Mouse (Mus musculus): ENCODE measurements around the gene Coro2a.
"Not testable (repeated sequence)": the region's sequence is repeated elsewhere in the genome, so short reads cannot be mapped to it uniquely, and the experiment has no call there.

Gene Coro2a

DNA sequence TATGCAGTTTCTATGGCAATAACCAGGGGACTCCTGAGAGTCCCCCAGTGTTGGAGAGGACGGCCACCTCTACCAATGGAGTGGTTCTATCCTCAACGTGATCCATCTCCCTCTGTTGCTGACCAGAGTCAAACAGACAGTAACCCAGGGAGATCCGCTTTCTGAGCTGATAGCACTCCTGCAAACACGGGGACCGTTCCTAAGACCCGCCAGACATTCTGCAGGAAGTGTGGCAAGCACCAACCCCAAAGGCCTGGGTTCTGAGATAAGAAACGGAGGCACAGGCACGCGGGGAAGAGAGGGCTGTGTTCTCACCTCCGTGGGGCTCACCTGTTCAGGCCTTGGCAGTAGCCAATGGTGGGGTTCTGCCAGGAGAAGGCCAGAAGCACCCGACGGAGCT, 11.6 kb upstream of the Coro2a start:
- no peak for DNase-seq (ENCODE audit: low spot score)

DNA sequence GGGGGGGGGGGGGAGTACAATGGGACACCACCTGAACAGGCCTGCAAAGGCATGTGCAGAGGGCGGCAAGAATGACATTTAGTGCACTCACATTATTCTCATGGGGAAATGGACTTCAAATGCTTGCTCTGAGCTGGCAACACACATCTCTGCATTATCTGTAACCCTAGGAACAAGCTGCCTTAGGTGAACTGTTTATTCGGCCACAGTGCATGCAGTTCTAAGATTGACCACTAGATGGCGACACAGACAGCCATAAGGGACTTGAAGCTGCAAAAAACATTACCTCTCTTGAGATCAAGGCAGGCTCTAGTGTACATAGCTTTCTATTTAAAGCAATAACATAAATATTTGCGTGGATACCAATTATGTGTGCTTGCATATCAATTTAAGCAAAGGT, 9.2 kb upstream of the Coro2a start:
- DNase-seq (ENCODE audit: low spot score), result peak; percentile 78

DNA sequence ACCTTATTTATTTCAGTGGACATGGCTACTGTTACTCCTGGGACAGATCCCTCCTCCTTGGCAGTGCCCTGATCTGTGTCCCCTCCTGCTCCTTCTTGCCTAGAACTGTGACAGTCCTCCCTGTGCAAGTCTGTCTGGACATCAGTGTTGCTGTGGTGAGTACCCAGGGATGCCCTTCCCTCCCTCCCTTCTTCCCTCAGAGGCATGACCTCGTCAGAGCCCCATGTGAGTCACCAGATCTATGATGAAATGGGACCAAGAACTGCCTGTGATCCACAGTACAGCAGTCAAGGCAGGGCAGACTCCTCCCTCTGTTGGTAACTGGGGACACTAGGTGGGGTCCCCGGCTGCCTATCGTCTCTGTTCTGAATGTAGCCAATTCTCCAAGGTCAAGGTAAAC, 5.6 kb upstream of the Coro2a start:
- DNase-seq (ENCODE audit: low spot score), result no peak

DNA sequence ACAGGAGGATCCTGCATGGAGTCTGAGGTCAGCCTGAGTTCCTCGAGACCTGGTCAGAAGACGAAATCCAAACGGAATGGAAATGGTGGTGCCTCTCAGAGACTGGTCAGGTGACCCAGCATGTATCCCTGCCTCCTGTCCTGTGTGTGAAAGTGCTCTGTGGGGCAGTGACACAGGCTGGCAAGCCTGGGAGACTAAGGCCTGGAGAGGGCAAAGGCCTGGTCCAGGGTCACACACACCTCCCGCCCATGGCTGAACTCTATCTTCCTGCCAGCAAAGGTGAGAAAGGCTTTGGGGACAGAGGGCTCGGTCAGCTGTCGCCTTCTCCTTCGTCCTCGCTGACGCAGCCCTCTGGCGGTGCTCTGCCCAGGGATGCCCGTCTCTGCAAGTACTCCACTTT, 3.4 kb upstream of the Coro2a start:
- no peak for DNase-seq (ENCODE audit: low spot score)

DNA sequence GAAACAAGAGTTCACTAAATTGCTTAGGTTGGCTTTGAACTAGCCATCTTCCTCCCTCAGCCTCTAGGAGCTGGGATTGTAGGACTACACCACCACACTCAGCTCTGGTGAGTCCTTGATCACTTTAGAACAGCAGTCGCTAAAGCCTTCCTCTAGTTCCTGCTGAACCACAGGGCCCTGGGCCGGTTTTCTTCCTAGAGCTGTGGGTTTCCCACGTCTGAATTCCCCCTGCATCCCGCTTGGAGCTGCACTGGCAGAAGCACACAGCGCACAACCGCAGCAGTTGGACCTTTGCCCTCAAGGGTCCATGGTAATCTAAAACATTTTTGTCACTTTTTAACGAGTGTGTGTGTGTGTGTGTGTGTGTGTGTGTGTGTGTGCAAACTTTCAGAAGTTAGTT, 702 bp upstream of the Coro2a start:
- no peak for DNase-seq (ENCODE audit: low spot score)

DNA sequence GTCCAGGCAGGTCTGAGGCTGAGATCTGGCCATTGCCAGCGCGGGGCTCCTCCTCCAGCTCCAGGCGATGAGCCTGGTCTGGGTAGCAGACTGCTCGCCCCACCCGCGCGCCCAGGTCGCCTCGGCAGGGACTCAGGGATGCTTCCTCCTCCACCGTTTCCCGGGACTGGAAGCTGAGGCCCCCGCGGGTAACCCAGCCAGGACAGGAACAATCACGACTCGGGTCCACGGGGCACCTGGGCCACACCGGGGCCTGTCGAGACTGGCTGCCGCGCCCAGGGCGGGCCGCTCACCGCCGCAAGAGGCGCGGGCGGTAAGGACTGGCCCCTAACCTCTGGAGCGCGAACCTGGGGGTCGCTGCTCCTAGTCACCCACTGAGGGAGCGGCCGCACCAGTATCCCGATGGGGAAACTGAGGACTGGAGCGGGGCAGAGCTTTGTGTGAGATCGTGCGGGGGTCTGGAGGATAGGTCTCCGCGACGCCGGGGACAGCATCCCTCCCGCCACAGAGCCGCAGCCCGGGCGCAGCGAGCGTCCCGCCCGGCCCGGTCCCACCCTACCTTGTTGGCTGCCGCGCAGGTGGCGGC, 651 bp downstream of the Coro2a start:
- no peak for DNase-seq (ENCODE audit: low spot score)

DNA sequence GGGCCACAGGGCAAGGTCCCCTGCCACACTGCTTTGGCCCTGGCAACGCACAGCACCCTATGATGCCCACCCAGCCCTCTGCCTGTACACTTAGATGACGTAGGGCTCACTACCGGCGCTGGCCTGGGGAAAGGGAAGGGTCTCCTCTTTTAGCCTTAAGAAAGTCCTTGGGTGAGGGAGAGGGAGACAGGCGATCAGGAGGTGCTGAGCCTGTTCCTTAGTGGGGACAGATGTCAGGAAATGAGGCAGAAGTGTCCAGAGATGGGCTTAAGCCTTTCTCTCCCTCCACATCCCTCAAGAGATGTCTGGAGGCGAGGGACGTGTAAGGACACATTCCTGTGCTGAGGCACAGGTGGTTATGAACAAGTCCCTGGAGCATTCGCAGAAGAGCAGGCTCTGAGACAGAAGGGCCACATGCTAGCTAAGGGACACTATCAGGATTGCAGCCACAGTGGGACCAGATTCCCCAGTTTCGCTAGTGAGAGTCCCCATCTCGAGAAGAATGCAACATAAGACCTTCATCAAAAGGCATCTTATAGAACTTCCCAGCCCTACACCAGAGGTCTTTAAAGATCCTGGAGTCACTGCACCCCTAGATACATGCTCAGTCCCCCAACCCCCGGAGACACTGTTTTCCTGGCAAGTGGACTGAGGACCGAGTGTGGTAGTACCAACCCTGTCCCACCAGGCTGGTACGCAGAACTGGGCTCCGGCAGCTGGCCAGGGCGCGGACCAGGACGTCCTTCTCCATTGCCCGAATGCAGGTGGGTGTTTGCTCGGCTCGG, 1.3 kb downstream of the Coro2a start:
- DNase-seq (ENCODE audit: low spot score), result no peak

DNA sequence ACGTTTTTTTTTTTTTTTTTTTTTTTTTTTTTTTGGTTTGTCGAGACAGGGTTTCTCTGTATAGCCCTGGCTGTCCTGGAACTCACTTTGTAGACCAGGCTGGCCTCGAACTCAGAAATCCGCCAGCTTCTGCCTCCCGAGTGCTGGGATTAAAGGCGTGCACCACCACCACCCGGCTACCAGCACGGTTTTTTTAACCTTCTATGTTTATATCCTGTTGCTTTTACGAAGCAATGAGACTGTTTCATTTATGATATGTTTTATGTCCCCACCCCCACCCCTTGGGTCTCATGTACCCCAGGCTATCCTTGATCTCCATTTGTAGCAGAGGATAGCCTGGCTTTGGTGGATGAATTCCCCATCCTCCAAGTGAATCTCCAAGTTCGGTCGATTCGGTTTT, 2.4 kb downstream of the Coro2a start:
- not testable (repeated sequence) for DNase-seq (ENCODE audit: low spot score)

DNA sequence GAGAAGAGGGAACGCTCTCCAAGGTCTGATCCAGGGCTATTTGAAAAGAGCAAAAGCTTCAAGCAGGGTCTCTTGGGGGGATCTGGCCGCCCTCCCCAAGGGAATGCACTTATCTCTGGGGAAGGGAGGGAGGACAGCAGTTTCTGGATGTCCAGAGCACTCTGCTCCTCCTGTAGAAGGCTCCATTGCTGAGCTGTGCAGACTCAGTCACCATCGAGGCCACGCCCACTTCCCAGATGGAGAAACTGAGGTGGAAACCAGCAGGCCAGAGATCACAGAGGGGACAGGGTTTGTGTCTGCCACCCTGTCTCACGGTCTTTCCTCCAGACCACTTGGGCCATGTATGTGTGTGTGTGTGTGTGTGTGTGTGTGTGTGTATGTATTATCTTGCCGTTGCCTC, 3.0 kb downstream of the Coro2a start:
- DNase-seq (ENCODE audit: low spot score), result no peak

DNA sequence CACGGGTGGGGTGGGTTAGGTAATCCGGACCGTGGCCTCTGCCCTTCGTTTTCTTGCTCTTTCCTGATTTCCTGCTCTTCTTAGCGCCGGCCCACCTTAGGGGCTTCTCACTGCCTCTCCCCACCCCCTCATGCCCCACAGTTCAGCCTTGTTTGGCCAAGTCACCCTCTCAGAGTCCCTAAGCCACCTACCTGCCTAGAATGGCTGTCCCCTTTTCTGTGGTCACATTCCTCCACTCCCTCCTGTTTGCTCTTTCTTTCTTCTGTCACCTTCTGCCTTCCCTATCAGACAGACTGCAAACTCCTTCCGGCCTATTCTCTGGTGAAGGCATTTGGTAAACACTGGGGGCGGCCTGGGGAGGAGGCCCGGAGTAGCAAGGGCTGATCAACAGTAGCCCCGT, 3.9 kb downstream of the Coro2a start:
- DNase-seq (ENCODE audit: low spot score), result no peak

DNA sequence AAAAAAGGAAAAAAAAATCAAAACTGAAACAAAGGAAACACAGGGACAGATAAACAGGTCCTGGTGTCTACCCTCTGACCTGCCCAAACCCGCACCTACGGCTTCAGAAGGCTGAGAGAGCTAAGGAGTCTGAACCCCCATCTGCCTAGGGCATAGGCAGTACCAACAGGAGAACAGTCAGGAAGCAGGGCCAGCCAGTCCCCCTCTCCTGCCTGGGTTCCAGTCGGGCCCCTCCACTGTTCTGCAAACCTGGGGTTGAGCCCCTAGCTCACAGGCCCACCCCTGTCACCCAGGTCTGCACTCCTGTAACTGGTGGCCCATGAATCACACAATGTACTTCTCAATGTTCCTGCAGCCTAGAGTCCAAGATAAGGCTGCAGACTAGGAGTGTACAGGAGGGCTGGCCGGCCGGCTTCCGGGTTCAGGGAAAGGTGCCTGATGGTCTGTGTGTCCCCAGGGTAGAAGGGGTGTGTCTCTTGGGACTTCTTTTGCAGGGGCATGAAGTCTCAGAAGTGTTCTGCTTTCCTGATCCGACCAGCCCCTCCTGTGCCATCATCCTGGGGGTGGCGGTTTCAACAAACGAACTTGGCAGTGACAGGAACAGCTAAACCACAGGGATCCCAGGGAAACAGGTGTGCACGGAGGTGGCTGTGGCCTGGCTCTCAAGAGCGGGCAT, 4.6 kb downstream of the Coro2a start:
- no peak for DNase-seq (ENCODE audit: low spot score)

DNA sequence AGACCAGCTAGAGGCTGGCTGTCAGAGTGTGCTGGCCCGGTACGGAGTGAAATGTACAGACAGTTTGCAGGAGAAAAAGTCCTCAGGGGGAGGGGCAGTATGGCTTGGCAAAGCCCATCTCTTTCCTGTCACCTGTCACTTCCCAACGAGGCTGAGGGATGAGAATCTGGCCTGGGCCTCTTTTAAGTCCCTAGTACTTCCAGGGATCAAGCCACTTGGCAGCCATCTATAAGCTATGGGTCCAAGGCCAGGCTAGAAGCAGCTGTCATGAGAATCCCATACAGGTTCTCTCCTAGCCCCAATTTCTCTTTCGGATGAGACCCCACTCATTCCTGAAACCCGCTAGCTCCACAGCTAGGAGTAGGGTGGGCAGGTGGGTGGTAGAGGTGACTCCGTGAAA, 5.6 kb downstream of the Coro2a start:
- no peak for DNase-seq (ENCODE audit: low spot score)

DNA sequence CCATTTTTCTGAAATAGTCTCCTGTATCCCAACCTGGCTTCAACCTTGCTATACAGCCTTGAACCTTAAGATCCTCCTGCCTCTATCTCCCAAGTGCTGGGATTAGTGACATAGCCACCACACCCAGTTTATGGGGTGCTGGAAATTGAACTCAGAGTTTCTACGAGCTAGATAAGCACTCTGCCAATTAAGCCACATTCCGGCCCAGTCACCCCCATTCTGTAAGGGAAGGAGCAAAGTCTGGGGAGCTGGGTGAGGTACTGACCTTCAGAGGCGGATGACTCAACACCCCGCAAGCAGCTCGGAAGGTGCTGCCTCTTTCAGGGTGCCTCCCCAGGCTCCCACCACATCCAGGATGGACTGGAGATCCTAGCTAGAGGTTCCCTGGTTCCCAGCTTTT, 7.9 kb downstream of the Coro2a start:
- no peak for DNase-seq (ENCODE audit: low spot score)

DNA sequence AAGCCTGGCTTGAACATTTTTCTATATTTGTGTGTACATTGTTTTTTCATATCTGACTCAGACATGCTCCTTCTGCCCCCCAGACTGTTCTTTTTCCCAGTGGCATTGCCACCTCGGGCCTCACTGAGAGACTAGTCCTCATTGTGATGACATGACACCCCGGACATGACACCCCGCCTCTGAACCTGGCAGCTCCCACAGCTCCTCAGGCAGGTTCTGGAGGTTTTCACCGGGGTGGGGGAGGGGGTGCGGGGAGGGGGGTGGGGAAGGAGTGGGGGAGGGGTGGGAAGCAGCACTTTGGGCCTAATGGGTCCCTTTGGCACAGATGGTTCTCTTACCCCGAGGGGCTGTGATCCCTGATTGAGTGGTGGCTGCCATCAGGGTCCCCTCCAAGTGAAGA, 8.5 kb downstream of the Coro2a start:
- no peak for DNase-seq (ENCODE audit: low spot score)

DNA sequence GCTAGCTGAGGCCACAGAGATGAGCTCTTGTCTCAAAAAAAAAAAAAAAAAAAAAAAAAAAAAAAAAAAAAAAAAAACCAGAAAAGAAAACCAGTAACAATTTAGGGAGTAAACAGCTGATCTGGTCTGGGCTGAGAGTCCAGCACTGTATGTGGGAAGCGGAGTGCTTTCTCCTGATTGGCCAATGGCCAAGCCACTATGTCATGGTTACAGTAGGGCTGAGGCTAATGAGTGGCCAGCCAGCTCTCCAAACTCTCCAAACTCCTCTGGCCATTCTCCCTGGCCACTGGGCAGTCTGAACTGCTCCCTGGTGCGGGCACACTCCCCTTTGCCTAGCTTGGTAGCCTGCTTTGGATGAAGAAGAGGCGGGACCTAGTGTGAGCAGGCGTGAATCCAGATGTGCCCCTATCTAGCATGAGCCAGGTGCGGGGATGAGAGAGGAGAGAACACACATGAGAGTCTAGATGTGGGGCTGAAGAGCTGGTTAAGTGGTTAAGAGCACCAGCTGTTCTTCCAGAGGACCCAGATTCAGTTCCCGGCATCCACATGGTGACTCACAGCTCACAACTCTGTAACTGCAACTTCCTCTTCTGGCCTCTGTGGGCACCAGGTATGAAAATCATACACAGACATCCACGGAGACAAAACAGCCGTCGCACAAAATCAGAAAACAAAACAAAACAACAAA, 10.0 kb downstream of the Coro2a start:
- DNase-seq (ENCODE audit: low spot score), result no peak

DNA sequence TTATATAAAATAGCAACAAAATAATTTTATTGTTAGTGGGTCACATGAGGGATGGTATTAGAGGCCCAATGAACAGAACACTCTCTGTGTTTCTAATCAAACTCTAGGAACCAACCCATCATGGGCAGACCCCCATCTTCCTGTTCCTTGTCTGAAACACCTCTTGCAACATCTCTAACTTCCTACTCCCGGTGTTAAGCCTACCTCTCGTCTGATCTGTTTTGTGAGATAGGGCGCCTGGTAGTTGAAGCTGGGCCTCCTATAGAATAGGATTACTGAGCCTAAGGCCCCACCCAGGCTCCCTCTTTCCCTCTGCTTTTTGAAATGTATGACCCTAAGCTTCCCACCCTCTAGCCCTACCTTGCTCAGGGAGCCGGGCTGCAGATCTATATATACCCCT, 11.2 kb downstream of the Coro2a start:
- no peak for DNase-seq (ENCODE audit: low spot score)

DNA sequence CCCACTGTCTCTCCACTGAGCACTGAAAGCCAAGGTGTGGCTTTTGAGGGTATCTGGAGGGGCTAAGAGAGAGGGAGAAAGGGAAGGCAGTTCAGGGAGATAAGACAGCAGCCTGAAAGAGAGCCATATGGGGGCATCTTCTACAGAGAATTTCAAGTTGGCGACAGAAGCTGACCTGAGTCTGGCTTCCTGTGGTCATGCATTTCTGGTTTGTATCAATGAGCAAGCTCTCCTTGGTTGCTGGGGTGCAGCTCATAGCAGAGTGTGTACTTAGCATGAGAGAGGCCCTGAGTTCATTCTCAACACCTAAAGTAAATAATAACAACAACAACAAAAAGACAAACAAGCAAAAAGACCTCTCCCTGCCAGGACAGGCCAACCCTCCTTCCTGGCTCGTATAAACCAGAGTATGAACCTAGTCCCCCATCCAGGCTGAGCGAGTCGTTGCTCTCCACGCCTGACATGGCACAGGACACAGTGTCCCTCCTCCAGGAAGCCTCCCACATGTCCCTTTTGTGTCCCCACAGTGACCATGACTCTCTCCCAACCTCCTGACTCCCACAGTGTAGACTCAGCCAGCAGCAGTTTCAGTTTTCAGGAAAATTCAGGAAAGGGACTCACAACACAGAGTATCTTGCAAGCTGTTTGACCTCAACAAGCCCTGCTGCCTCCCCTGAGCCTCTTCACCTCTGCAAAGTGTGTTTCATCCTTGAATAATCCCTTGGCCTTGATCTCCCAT, 11.9 kb downstream of the Coro2a start:
- DNase-seq (ENCODE audit: low spot score), result no peak

DNA sequence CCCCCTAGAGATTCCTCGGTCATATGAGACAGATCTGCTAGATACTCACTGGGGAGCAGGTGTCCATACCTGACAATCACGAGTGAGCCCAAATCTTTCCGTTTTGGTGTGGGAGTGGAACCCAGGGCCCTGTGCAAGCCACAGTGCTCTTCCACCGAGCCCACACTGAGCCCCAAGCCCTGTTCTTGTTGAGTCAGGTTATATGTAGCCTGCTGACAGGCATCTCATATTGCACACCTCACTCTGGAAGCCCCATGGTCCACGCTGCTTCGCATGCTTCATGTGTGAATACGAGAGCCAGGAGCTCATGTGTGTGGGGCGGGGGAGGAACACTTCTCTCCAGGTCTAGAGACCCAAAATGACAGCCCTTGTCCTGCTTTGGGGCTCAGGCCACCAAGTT, 12.9 kb downstream of the Coro2a start:
- DNase-seq (ENCODE audit: low spot score), result no peak

DNA sequence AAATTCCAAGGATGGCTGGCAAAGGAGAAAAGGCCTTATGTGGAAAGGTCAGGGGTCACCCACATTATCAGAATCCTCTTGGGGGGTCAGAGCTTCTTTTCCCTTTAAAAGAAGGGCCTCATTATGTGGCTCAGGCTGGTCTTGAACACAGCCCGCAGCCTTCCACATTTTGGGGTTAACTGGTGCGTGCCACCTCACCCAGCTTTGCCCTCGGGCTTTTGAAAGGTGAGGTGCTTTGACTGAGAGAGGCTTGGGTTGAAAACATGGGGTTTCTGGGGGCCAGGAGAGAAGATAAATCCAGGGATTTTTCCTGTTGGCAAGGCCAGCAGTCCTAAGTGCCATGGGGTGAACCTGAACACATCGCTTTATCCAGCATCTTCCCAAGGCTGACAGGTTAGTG, 15.5 kb downstream of the Coro2a start:
- DNase-seq (ENCODE audit: low spot score), result no peak

DNA sequence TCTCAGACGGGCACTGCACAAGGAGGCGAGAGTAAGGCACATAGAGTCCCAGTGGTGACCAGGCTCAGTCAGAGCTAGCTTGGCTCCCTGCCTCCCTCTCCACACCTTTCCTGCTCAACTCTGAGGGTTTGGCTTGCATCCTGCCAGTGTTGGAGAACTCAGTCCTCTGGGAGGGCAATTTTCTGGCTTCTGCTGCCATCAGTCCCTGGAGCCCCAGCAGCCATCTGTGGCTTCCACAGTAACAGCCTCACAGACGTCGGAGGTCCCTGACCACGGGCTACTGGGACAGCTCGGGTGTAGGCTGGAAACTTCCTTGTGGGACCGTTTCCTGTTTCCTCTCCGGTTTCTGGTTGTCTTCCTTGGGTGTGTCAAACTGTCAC, 16.2 kb downstream of the Coro2a start:
- no peak for DNase-seq (ENCODE audit: low spot score)

DNA sequence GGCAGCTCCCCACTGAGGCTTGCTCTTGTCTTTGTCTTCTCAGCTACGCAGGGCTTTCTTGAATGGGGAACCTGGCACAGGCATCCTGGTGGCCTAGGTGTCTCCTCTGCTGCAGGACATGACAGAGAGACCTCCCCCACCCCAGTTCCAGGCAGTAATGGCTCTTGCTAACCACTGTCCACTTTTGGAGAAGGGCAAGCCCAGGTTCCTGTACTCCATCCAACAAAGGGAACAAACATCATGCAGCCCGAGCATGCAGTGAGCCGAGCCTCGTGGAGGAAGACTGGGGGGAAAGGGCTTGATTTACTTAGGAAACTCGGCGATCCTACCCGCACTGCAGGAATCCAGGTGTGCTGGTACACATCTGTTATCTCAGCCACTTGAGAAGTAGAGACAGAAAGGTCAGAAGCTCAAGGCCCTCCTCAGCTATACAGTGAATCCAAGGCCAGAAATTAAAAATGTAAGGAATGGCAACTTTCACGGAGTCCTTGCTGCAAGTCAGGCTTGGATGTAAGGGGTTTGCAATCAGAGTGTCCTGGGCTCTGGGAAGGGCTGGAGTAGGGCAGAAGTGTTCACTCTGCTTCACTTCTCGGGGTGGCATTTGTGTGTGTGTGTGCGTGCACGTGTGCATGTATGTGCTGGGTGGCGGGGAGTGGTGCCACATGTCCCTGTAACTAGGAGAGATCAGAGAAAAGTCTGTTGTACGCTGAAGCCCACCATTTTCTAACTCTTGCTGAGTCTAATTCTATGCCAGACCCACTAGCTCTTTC, 16.8 kb downstream of the Coro2a start:
- no peak for DNase-seq (ENCODE audit: low spot score)

DNA sequence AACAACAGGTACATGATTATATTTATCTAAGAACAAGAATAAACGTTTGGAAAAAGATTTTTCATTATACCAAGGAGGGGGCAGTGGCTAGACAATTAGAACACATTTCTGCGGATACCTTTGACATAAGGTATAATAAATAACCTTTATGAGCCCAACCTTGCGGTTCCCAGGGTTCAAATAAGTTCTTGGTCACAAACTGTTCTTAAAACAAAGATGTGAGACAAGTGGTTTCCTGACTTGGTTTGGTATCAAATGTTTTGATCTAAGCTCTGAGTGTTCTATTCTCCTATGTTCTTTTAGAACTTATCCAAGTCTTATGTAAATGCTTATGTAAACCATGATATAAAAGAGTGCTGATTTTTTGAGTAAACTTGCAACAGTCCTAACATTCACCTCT, 17.5 kb downstream of the Coro2a start:
- not testable (repeated sequence) for DNase-seq (ENCODE audit: low spot score)

Data from T-cell, adult 2 months (primary cell).